Mouse (Mus musculus): Measurements from ENCODE around the gene Tmem131l.

The Tmem131l gene

DNA sequence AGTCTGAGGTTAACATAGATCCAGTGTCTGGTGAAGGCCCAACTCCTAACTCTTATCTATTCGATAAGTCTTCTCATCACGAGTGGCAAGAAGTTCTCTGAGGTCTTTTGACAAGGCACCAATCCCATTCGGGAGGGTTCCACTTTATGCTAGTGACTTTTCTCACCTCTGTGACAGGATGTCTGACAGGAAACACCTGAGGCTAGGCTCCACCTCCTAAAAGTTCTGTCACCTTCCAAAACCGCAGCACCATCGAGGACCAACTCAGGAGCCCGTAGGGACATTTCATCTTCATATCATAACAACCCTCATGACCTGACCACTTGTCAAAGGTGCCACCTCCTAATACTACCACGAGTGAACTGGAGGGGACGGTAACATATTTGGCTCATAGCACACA is 6.2 kb upstream of the Tmem131l start:
- DNase-seq = no peak

DNA sequence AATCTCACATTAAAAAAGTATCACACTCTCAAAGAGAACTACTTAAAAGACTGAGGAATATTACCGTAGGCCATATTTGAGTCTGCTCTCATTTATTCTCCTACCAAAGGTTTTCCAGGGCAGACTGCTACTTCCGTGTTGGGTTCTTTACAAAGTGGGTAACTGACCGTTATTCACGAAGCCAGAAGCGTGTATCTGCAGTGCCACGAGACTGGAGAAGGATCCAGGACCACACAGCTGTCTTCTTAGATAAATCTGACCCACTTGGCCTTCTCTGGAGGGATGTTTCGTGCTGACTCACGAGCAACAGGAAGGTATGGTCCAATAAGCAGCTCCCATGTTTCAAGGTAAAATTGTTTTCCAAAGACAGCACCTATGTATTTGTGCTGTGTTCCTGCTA is 1.8 kb upstream of the Tmem131l start:
- no peak for DNase-seq

DNA sequence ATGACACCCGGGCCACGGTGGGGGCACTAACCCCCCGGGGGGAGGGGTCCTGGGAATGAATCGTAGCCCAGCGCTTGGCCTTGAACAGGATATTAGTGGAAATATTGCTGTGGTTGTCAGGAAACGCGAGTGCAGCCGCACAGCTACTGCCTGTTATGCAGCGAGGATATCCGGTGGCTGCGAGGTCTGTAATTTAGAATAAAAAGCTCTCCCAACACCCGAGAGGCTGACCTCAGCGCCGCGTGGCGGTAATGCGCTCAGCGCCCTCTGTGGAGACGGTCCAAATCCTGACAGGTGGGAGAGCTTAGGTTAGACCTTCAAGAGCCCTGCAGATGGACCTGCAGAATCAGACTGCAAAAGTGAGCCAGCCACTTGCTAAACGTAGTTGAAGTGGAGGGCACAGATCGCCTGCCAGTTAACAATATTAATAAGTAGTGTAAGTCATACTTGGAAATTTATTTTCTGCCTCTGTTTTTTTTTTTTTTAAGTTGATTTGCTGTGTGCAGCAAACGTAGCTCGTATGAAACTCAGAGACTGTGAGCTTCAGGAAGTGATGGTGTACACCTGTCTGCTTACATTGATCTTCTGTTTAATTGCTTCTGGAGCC is 604 bp upstream of the Tmem131l start:
- no peak for DNase-seq

- peak; percentile 57 to 60 for DNase-seq
These were observed 862 bp downstream of the Tmem131l start for GRCm38 (mm10) chr3:84038981-84039645.

DNA sequence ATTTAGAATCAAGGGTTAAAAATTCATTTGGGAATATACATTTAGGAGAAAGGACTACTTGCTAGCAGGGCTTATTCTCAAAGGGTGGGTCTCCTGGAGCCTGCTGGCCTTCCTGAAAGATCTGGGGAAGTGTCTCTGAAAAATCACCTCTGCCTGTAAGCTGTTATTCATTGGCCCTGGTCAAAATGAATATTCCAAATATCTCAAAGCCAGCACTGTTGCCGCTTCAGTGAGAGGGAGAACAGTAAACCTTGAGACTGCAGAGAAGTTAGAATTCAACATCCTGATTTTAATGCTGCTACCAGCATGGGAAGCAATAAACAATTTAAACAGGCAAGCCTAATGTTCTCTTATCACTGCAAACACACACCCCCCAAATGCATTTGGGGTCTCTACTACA is 1.8 kb downstream of the Tmem131l start:
- no peak for DNase-seq

GRCm38 (mm10) chr3:84037536-84037935 is 2.4 kb downstream of the Tmem131l start:
- DNase-seq = no peak

GRCm38 (mm10) chr3:84036866-84037265 is 3.1 kb downstream of the Tmem131l start:
- no peak for DNase-seq

- DNase-seq = no peak
These were observed 4.1 kb downstream of the Tmem131l start for GRCm38 (mm10) chr3:84035728-84036364.

- DNase-seq = peak in 1 of 2 experiments; percentile 24
These were observed 5.7 kb downstream of the Tmem131l start for GRCm38 (mm10) chr3:84034115-84034780.

DNA sequence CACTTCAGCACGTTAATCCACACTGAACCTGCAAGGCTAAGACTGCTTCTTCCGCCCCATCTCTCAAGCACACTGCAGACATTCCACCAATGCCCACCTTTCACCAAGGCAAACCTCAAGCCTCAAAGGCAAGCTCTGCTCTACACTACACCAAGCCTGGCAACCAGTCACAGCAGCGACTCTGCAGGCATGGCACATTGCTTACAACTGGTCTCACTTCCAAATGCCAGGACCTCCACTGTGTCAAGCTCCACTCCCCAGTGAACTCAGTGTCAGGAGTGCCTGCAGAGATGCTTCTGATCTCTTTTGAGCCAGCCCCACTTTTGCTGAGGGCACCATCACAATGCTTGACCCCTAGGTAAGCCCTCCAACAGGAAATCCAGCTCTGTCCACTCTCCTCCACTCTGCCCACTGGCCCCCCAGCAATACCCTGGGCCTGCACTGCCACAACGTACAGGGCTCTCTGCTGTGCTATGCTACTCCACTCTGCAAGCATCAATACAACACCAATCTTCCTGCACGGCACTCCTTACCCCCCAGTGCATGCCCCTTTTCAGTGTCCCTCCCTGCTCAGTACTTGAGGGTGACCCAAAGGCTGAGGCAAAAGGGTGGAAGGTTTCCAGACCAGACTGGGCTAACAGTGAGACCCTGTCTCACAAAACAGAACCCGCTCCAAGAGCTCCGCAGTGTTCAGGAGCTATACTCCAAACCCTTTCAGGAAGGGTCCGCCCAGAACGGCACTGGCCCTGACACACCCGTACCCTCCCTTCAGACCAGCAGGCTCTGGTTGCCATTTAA is 6.8 kb downstream of the Tmem131l start:
- DNase-seq = no peak

GRCm38 (mm10) chr3:84032419-84032818 is 7.6 kb downstream of the Tmem131l start:
- DNase-seq = no peak

DNA sequence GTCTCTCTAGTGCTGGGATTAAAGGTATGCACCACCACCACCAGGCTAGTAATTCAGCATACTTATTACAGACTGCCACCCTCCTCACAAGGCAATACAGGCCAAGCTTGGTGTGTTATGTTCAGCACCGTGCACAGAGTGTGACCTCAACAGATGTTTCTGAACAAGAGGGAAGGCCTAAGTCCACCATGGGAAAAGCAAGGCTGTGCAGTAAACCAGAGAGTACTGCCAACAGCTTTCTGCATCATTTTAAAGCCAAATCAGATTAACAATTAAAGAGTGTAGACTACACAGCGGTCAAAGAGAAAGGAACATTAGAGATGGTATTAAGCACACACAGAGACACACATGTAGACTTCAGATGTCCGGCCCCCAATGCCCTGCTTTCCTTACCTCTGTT is 8.8 kb downstream of the Tmem131l start:
- DNase-seq = peak in 1 of 2 experiments; percentile 18

DNA sequence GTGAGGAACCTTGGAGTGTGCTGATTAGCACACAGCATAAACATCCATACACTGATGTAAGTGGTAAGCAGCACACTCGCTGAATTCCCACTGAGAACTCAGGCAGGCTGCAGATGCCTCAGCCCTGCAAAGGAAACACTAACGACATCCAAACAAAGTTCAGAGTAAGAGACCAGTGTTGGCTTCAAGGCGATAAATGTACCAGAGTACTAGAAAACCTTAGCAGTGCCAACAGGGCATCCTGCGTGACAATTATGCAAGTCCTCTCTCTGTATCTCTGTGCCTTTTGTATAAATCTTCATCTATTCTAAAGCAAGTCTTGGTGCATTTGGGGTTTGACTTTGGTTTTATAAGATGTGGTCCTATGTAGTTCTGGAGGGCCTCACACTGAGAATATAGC is 11.0 kb downstream of the Tmem131l start:
- no peak for DNase-seq

DNA sequence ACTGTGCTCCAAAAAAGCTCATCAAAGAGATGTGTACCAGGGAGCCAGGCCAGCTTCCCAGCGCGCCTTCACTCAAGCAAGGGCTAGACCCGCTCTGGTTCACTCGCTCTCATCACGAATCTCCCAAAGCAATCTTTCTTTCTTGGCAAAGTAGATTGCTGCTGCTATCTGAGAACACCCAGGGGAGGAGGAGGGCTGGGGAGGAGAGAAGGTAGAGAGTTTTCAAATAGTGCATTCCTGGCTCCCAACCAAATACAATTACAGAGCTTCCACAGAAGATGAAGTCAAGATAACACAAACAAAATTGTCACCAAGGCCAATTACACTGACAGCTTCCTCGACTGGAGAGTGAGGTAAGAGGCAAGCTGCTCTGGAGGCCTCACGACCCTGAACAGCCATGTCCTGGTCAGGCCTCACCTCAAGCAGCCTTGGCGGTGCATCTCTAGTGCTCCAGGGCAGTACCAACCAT is 12.2 kb downstream of the Tmem131l start:
- DNase-seq = no peak

GRCm38 (mm10) chr3:84024512-84025072 is 15.4 kb downstream of the Tmem131l start:
- no peak for DNase-seq

- no peak for DNase-seq
These were observed 17.3 kb downstream of the Tmem131l start for GRCm38 (mm10) chr3:84022723-84023122.

DNA sequence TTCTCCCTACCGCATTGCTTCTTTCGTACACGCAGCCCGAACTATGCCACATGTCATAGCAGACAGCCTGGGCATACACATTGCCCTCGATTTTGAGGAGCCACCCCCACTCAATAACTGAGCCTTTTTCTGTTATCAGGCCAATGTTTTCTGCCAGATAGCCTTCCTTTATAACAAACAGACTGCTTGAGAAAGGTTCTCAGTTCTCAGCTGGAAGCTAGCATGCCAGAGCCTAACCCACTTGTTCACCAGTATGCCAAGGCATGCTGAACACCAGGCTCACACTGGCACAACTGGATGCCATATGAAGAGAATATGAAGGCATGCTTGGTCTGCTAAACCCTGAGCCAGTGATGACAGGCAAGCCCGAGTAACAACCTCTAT is 17.8 kb downstream of the Tmem131l start:
- no peak for DNase-seq

- DNase-seq = no peak
These were observed 18.5 kb downstream of the Tmem131l start for GRCm38 (mm10) chr3:84021217-84022200.

DNA sequence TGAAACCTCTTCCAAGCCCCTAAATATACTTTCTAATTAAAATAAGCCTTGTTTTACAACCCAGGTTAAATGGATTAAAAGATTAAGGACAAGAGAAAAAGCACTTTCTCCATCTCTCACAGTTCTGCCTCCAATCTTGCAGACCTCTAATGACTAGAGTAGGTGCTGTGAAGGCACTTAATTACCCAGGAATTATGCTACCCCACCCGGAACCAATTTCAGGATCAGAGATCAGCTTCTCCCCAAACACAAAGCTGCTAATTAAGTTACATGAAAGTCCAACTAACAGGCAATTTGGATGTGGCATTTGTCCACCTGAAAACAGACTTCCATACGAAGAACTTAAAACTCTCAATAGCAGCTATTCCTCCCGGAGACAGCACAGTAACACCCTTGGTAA is 19.4 kb downstream of the Tmem131l start:
- DNase-seq = no peak

GRCm38 (mm10) chr3:84015484-84016016 is 24.4 kb downstream of the Tmem131l start:
- no peak for DNase-seq
